Mouse (Mus musculus) kidney, embryonic 16.5 days (tissue): ENCODE results near the gene Nxph3. TPM values are rescaled to one million over a fixed set of nuclear protein-coding genes. Genes with fewer than 3 reads are reported as not detected.

Source experiments
- ATAC-seq: fragments of 200-750 bp; cut with Nextera tagmentation; 2 replicates; pipeline ENCODE4 v1.8.0; 2017; ENCODE audit warnings: moderate TSS enrichment; ENCODE audit not compliant: low FRiP score, low TSS enrichment
- H3K27ac ChIP-seq: fragments of 300-500 bp; sonication (generic); 2 replicates; pipeline ENCODE4 v1.5.1; 2014; ENCODE audit warnings: low read length
- H3K27me3 ChIP-seq: fragments of 300-500 bp; sonication (generic); 2 replicates; pipeline ENCODE4 v1.6.1; 2014; ENCODE audit warnings: low read length, control low read depth, mixed read lengths; ENCODE audit not compliant: insufficient read depth
- H3K36me3 ChIP-seq: fragments of 300-500 bp; sonication (generic); 2 replicates; pipeline ENCODE4 v1.6.1; 2014; ENCODE audit warnings: low read length, control low read depth, mixed read lengths; ENCODE audit not compliant: insufficient read depth
- H3K4me1 ChIP-seq: fragments of 300-500 bp; sonication (generic); 2 replicates; pipeline ENCODE4 v1.6.1; 2014; ENCODE audit warnings: low read length, control low read depth, mixed read lengths; ENCODE audit not compliant: insufficient read depth
- H3K4me2 ChIP-seq: fragments of 300-500 bp; sonication (generic); replicated peaks from 2 replicates; pipeline ENCODE4 v1.6.1; 2014; ENCODE audit warnings: low read depth, low read length
- H3K4me3 ChIP-seq: fragments of 300-500 bp; sonication (generic); 2 replicates; pipeline ENCODE4 v1.5.1; 2014; ENCODE audit warnings: mild to moderate bottlenecking, low read length
- H3K9ac ChIP-seq: fragments of 300-500 bp; sonication (generic); replicated peaks from 2 replicates; pipeline ENCODE4 v1.6.1; 2014; ENCODE audit warnings: low read length
- H3K9me3 ChIP-seq: fragments of 300-500 bp; sonication (generic); 2 replicates; pipeline ENCODE4 v1.6.1; 2016; ENCODE audit warnings: low read length, control low read depth
- WGBS: fragments of 180-500 bp; shearing (Covaris S2); extraction: QIAGEN DNeasy Blood & Tissue Kit; methylation state at CpG from one replicate; pipeline ENCODE4 v1.1.7; 2014; 5-methylcytosine and 5-hydroxymethylcytosine counted together
- polyA plus RNA-seq: library from polyadenylated mRNA; unstranded; fragments of >200 nt; fragmentation: Nextera tagmentation; extraction: Ambion mirVana; gene quantifications from 2 replicates; pipeline ENCODE4 v1.2.1, GENCODE M21; 2015

Nxph3 gene
- polyA plus RNA-seq, 1 experiment from 2014 or later: 0.36 TPM

DNA sequence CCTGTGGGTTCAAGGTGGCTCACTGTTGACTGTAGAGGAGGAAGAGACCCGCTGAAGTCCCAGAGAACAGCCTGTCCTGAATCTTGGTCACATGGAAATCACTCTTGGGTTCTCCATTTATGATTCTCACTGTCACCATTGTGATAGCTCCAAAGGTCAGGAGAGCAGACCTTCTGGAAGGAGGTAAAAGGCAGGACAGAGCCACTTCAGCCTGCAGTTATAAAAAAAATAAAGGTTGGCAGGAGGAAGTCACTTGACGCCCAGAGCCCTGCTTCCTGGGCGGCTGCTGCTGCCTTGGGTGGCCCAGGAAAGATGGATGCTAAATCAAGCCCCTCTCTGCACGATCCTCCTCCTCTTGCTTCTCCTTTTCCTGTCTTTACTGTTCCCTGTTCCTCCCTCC is 14.0 kb downstream of the Nxph3 start:
- H3K36me3 ChIP-seq: peaks cover 7% of the 10 kb centered on the region; the same call in 1 of the 2 replicates
- WGBS: 30% methylated on average over 4 of the region's 4 CpGs
- no peak for ATAC-seq
- no peak overlapping the region for H3K4me2 ChIP-seq
- H3K9me3 ChIP-seq: no peaks in the 10 kb centered on the region
- no peak overlapping the region for H3K9ac ChIP-seq
- no peak overlapping the region for H3K4me3 ChIP-seq
- H3K27me3 ChIP-seq: no peaks in the 10 kb centered on the region
- peaks cover 8% of the 10 kb centered on the region; the same call in 1 of the 2 replicates for H3K4me1 ChIP-seq
- H3K27ac ChIP-seq: no peak overlapping the region

DNA sequence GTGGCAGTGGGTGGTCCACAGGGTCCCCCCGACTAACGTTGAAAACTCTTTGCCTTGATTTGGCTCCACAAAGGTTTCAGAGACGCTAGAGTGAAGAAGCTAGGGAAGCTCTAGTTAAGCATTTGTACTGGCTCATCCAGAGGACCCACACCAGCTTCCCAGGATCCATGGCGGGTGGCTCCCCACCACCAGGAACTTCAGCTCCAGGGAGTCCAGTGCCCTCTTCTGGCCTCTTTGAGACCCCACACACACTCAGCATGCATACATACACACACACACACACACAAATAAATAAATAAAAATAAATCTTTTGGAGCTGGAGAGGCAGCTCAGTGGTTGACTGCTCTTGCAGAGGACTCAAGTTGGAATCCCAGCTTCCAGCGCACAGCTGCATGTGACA is 16.4 kb downstream of the Nxph3 start:
- Histone ChIP-seq H3K9me3 (no peaks in the 10 kb centered on the region), H3K9ac (no peak overlapping the region), H3K36me3 (peaks cover 19% of the 10 kb centered on the region; the same call in 1 of the 2 replicates), H3K27ac (no peak overlapping the region), H3K27me3 (no peaks in the 10 kb centered on the region), H3K4me3 (no peak overlapping the region), H3K4me1 (no peaks in the 10 kb centered on the region), H3K4me2 (no peak overlapping the region)
- no peak for ATAC-seq
- 96% methylated on average over 5 of the region's 5 CpGs for WGBS

DNA sequence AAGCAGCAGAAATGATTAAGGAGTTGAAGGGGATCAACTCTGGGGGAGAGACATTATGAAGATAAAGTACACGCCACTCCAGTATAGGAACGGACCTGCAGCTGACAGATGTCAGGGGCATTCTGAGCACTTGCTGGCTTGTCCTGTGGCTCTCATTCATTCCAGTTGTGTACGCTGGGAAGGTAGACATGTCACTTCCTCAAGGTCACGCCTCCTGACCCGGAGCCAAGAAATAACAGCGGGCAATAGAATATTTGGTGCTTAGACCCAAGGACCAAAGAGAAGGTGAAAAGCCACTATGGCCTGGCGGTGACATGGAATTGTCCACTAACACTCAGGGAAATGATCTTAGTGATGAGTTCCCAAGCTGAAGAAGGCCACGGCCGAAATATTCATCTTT is 18.5 kb downstream of the Nxph3 start:
- WGBS: 73% methylated on average over 9 of the region's 9 CpGs

DNA sequence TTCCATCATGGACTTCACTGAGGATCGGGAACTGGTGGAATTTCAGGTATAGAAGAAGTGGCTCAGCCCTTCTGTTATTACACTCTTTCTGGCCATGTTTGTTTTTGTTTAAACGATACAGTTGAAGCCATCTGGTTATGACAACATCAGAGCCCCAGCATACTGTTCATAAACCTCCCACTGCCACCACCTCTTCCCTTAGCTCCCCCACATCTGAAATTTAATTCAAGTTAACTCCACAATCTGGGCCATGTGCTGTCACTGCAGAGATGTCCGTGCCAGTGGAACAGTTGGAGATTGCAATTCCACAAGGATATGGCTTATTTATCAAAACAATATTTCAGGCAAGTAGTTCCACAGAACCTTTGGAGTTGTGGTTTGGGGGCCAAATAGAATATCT is 20.0 kb downstream of the Nxph3 start:
- H3K4me3 ChIP-seq: no peak overlapping the region
- ATAC-seq: no peak
- no peak overlapping the region for H3K4me2 ChIP-seq
- H3K36me3 ChIP-seq: peaks cover 32% of the 10 kb centered on the region; the same call in 1 of the 2 replicates
- no peak overlapping the region for H3K9ac ChIP-seq
- no peaks in the 10 kb centered on the region for H3K9me3 ChIP-seq
- H3K4me1 ChIP-seq: no peaks in the 10 kb centered on the region
- H3K27me3 ChIP-seq: no peaks in the 10 kb centered on the region
- no peak overlapping the region for H3K27ac ChIP-seq
- WGBS: 50% methylated on average over 3 of the region's 3 CpGs

More for the DNA sequence above, 18.5 kb downstream of the Nxph3 start:
- H3K27ac ChIP-seq: no peak overlapping the region
- no peak for ATAC-seq
- peaks cover 30% of the 10 kb centered on the region; the same call in 1 of the 2 replicates for H3K36me3 ChIP-seq
- H3K9ac ChIP-seq: no peak overlapping the region
- no peak overlapping the region for H3K4me3 ChIP-seq
- H3K4me2 ChIP-seq: no peak overlapping the region
- H3K9me3 ChIP-seq: no peaks in the 10 kb centered on the region
- H3K27me3 ChIP-seq: no peaks in the 10 kb centered on the region
- no peaks in the 10 kb centered on the region for H3K4me1 ChIP-seq

DNA sequence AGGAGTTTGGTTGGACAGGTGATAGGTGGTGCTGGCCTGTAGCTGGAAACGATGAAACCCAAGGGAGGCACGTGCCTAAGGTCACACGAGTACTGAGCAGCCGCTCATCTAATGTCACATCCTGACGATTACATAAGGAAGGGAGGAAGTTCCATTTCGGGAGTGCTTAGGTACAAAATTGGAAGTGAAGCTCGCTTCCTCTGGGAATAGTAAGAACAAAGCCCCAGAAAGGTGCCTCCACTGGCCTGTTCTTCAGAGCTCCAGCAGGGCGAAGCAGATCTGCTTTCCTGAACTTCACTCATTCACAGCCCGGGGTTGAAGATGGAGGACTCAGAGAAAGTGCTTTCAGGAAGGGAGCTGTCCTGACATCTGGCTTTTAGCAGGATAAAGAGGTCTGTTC is 20.4 kb downstream of the Nxph3 start:
- Histone ChIP-seq H3K27me3 (no peaks in the 10 kb centered on the region), H3K9ac (no peak overlapping the region), H3K4me1 (peaks cover 2% of the 10 kb centered on the region), H3K9me3 (no peaks in the 10 kb centered on the region), H3K36me3 (peaks cover 32% of the 10 kb centered on the region; the same call in 1 of the 2 replicates), H3K4me3 (no peak overlapping the region), H3K4me2 (no peak overlapping the region), H3K27ac (no peak overlapping the region)
- 62% methylated on average over 9 of the region's 9 CpGs for WGBS
- no peak for ATAC-seq

DNA sequence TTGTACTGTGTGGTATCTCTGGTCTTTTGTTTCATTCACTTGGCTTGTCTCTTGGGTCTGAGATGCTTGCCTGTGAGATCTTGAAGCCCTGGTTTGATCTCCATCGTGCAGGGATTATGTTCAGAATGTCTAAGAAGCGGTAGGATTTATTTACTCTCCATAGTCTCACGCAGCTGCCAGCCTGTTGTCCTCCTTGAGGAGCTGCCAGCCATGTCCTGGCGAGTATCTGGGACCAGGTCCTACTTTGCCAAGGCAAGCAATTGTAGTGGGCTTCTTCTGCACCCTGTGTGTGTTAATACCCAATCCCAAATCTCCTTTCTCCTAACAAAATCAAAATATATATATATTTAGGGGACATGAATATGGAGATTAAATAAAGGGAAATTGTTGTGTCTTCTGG is 21.4 kb downstream of the Nxph3 start:
- ATAC-seq: no peak
- H3K27me3 ChIP-seq: no peaks in the 10 kb centered on the region
- no peak overlapping the region for H3K4me3 ChIP-seq
- H3K4me1 ChIP-seq: peaks cover 5% of the 10 kb centered on the region
- H3K4me2 ChIP-seq: no peak overlapping the region
- H3K27ac ChIP-seq: no peak overlapping the region
- H3K36me3 ChIP-seq: peaks cover 30% of the 10 kb centered on the region; the same call in 1 of the 2 replicates
- H3K9me3 ChIP-seq: no peaks in the 10 kb centered on the region
- H3K9ac ChIP-seq: no peak overlapping the region
- 84% methylated on average over 4 of the region's 4 CpGs for WGBS

DNA sequence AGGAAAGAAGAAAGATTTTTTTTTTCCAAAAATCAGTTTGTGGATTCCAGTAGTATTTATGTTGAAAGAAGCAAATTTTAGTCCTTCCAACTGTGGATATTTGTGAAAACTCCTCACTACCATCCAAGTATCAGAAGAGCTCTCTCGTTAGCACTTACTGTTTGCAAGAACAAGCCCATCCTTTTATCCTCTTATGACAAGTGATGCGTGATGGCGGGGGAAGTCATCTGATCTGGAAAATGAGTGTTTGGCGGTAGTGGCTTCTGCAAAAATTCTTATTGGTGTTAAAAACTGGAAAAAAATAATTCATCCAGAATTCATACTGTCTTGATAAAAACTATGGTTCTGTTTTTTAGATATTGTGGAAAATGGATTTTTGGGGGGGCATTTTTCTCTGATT is 22.1 kb downstream of the Nxph3 start:
- H3K27me3 ChIP-seq: no peaks in the 10 kb centered on the region
- no peaks in the 10 kb centered on the region for H3K9me3 ChIP-seq
- H3K4me3 ChIP-seq: no peak overlapping the region
- no peak overlapping the region for H3K4me2 ChIP-seq
- ATAC-seq: no peak
- H3K27ac ChIP-seq: no peak overlapping the region
- peaks cover 25% of the 10 kb centered on the region; the same call in 1 of the 2 replicates for H3K36me3 ChIP-seq
- peaks cover 5% of the 10 kb centered on the region for H3K4me1 ChIP-seq
- WGBS: 80% methylated on average over 4 of the region's 4 CpGs
- H3K9ac ChIP-seq: no peak overlapping the region

DNA sequence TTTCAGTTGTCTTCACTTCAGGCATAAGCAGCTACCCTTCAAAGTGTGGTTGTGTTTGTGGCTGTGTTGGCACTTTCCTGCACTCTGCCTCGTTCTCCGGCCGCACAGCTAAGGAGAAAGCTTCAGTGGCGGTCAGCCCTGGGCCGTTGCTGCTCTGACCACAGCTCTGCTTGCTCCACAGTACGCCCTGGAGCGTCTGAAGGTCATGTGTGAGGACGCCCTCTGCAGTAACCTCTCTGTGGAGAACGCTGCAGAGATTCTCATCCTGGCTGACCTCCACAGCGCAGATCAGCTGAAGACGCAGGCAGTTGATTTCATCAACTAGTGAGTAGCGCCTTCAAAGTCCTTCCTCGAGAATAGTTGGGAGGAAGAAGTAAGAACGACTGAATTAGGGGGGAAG is 24.3 kb downstream of the Nxph3 start:
- Histone ChIP-seq H3K27ac (no peak overlapping the region), H3K4me1 (peaks cover 5% of the 10 kb centered on the region), H3K36me3 (peaks cover 35% of the 10 kb centered on the region), H3K9ac (no peak overlapping the region), H3K9me3 (no peaks in the 10 kb centered on the region), H3K4me3 (no peak overlapping the region), H3K27me3 (no peaks in the 10 kb centered on the region), H3K4me2 (no peak overlapping the region)
- ATAC-seq: no peak
- WGBS: 76% methylated on average over 14 of the region's 14 CpGs

DNA sequence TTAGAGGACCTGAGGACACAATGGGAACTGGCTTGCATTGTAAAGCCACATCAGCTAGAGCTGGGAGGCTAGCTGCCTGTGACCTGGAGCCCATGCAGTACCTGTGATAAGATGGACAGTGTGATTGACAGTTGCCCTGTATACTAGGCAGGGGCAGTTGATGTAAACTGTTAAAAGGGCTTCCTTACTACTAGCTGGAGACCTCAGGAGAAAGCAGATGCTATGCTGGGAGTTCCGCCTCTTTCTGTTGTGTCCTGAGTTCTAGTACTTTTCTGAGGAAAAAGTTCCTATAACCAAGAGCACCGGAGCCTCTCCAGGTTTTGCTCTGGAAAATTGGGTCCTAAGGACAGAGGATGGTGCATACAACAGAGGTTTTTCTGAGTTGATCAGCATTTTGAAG is 27.1 kb downstream of the Nxph3 start:
- ATAC-seq: no peak
- Histone ChIP-seq H3K9ac (no peak overlapping the region), H3K4me3 (no peak overlapping the region), H3K9me3 (no peaks in the 10 kb centered on the region), H3K36me3 (peaks cover 34% of the 10 kb centered on the region), H3K4me1 (peaks cover 5% of the 10 kb centered on the region), H3K4me2 (no peak overlapping the region), H3K27me3 (no peaks in the 10 kb centered on the region), H3K27ac (no peak overlapping the region)
- 95% methylated on average over 2 of the region's 2 CpGs for WGBS

DNA sequence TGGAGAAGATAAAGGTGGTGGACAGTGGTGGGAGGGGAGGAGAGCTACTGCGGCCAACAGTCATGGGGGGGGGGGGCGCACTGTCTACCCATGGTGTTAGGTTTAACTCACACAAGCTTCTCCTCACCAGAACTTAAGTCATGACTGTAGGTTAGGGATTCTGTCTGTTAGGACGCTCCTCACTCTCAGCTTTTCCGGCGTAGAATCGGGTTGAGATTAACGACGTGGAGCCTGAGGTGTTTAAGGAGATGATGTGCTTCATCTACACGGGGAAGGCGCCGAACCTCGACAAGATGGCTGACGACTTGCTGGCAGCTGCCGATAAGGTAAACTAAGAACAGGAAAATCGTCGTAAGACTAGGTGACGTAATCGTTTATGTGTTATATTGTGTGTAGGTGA is 28.7 kb downstream of the Nxph3 start:
- H3K27me3 ChIP-seq: no peaks in the 10 kb centered on the region
- peaks cover 23% of the 10 kb centered on the region for H3K36me3 ChIP-seq
- H3K9ac ChIP-seq: no peak overlapping the region
- H3K27ac ChIP-seq: no peak overlapping the region
- no peak for ATAC-seq
- no peak overlapping the region for H3K4me3 ChIP-seq
- peaks cover 5% of the 10 kb centered on the region for H3K4me1 ChIP-seq
- H3K9me3 ChIP-seq: no peaks in the 10 kb centered on the region
- H3K4me2 ChIP-seq: no peak overlapping the region
- 76% methylated on average over 18 of the region's 18 CpGs for WGBS
